Comparison of ENCODE assay signal across 8 mouse cellular contexts in the genomic region with DNA sequence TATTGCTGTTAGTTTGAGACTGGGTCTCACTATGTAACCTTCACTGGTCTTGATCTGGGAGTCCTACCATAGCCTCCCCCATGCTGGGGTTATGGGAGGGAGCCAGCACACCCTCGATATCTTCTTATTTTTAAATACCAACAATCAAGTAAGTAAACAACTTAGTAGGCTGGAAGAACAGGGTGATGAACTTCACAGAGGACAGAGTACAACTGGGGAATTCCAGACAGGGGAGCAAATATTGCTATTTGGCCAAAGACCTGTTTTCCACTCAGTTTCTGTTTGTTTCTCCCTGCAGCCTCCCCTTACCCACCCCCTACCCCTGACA. TPM values are rescaled to one million over a fixed set of nuclear protein-coding genes. Genes with fewer than 3 reads are reported as not detected.
A peak's percentile ranks its signal among the peaks of the same experiment; 100 is the strongest.
DNase-seq lines count a peak whose midpoint lies in the region; ATAC-seq and TF ChIP-seq lines count a peak whose summit lies in the region.

No protein-coding gene starts in this region.

- TF ChIP-seq CTCF in lung, adult 2 months (IDR thresholded peaks at IDR 0.05; ENCODE audit: insufficient read depth, low read length) = no peak

- no peaks in the 10 kb centered on the region for H3K36me3 ChIP-seq in lung, embryonic 16.5 days (ENCODE audit: control insufficient read depth, insufficient read depth, low read length)
- H3K36me3 ChIP-seq in limb, embryonic 14.5 days (ENCODE audit: control insufficient read depth, insufficient read depth, low read length) = no peaks in the 10 kb centered on the region; the same call in 1 of the 2 replicates
- no peaks in the 10 kb centered on the region for H3K36me3 ChIP-seq in stomach, embryonic 16.5 days (ENCODE audit: control insufficient read depth, insufficient read depth, low read length)

- TF ChIP-seq POLR2A in lung, adult 2 months (IDR thresholded peaks at IDR 0.05; ENCODE audit: borderline replicate concordance, extremely low read depth, low read depth, low read length) = no peak
- TF ChIP-seq POLR2A in limb, embryonic 14.5 days (IDR thresholded peaks at IDR 0.05; ENCODE audit: borderline replicate concordance, extremely low read depth, insufficient read depth, insufficient read length) = no peak

- peak; percentile 52 for DNase-seq in cerebellum, adult 11 months
- DNase-seq in cerebellum, adult 8-10 months = no peak
- DNase-seq in lung, adult 2 months = no peak
- no peak for DNase-seq in limb, embryonic 14.5 days (ENCODE audit: low spot score)

- H3K4me2 ChIP-seq in lung, embryonic 16.5 days (ENCODE audit: low read depth, low read length) = peak overlapping the region; percentile 91
- H3K4me2 ChIP-seq in limb, embryonic 14.5 days (replicated peaks; ENCODE audit: low read depth, low read length, severe bottlenecking) = peak overlapping the region; percentile 92
- H3K4me2 ChIP-seq in stomach, embryonic 16.5 days (ENCODE audit: low read depth, low read length) = peak overlapping the region; percentile 96

- no peaks in the 10 kb centered on the region for H3K27me3 ChIP-seq in lung, embryonic 16.5 days (ENCODE audit: control insufficient read depth, insufficient read depth, low read depth, low read length)
- H3K27me3 ChIP-seq in limb, embryonic 14.5 days (ENCODE audit: control insufficient read depth, insufficient read depth, low read length) = no peaks in the 10 kb centered on the region
- H3K27me3 ChIP-seq in stomach, embryonic 16.5 days (ENCODE audit: control insufficient read depth, insufficient read depth, low read length) = no peaks in the 10 kb centered on the region

- ATAC-seq in lung, embryonic 16.5 days (ENCODE audit: low read depth) = no peak
- ATAC-seq in limb, embryonic 14.5 days (ENCODE audit: low FRiP score, low read depth) = no peak
- no peak for ATAC-seq in stomach, embryonic 16.5 days (ENCODE audit: insufficient read depth, low FRiP score)
- ATAC-seq in CD4-positive, CD25-positive, alpha-beta regulatory T cell, adult 4 months = no peak
- no peak for ATAC-seq in inflammation-experienced regulatory T-cells, adult 6 months

- peak overlapping the region; percentile 66 for H3K4me3 ChIP-seq in lung, embryonic 16.5 days (ENCODE audit: low read length)
- no peak overlapping the region for H3K4me3 ChIP-seq in lung, adult 2 months (replicated peaks; ENCODE audit: extremely low read depth, low read depth, low read length)
- H3K4me3 ChIP-seq in limb, embryonic 14.5 days (replicated peaks; ENCODE audit: low read length) = peak overlapping the region; percentile 53
- peak overlapping the region; percentile 69 for H3K4me3 ChIP-seq in stomach, embryonic 16.5 days (replicated peaks; ENCODE audit: low read length)

- no peak overlapping the region for H3K27ac ChIP-seq in lung, embryonic 16.5 days (ENCODE audit: low read length)
- no peak overlapping the region for H3K27ac ChIP-seq in limb, embryonic 14.5 days (replicated peaks; ENCODE audit: low read depth, low read length)
- no peak overlapping the region for H3K27ac ChIP-seq in stomach, embryonic 16.5 days (ENCODE audit: low read length)

- peaks cover 14% of the 10 kb centered on the region for H3K4me1 ChIP-seq in lung, embryonic 16.5 days (replicated peaks; ENCODE audit: control insufficient read depth, insufficient read depth, low read length)
- H3K4me1 ChIP-seq in lung, adult 2 months (ENCODE audit: control insufficient read depth, insufficient read depth, low read length) = peaks cover 6% of the 10 kb centered on the region; the same call in 1 of the 2 replicates
- H3K4me1 ChIP-seq in limb, embryonic 14.5 days (ENCODE audit: control insufficient read depth, insufficient read depth, low read length) = peaks cover 11% of the 10 kb centered on the region
- peaks cover 14% of the 10 kb centered on the region for H3K4me1 ChIP-seq in stomach, embryonic 16.5 days (ENCODE audit: control insufficient read depth, insufficient read depth, low read length)

- H3K9me3 ChIP-seq in lung, embryonic 16.5 days (ENCODE audit: control insufficient read depth, low read length) = no peaks in the 10 kb centered on the region
- no peaks in the 10 kb centered on the region for H3K9me3 ChIP-seq in limb, embryonic 14.5 days (ENCODE audit: control insufficient read depth, low read length)
- H3K9me3 ChIP-seq in stomach, embryonic 16.5 days (replicated peaks; ENCODE audit: control insufficient read depth, low read length) = no peaks in the 10 kb centered on the region

- 50% methylated on average over 1 of the region's 1 CpGs for WGBS in lung, embryonic 16.5 days
- 7% methylated on average over 1 of the region's 1 CpGs for WGBS in lung, adult 2 months
- WGBS in limb, embryonic 14.5 days = 71% methylated on average over 1 of the region's 1 CpGs
- 52% methylated on average over 1 of the region's 1 CpGs for WGBS in stomach, embryonic 16.5 days

- peak overlapping the region; percentile 76; the same call in 1 of the 2 replicates for H3K9ac ChIP-seq in lung, embryonic 16.5 days (ENCODE audit: low read length)
- peak overlapping the region; percentile 65; the same call in 1 of the 2 replicates for H3K9ac ChIP-seq in limb, embryonic 14.5 days (ENCODE audit: low read depth, low read length, severe bottlenecking)
- peak overlapping the region; percentile 86 for H3K9ac ChIP-seq in stomach, embryonic 16.5 days (ENCODE audit: low read length)

RNA-seq across cellular contexts. Expression of gene 1600014C10Rik, which starts 1.4 kb away (rescaled TPM):
- 18.7 and 18.9 TPM in 2 replicates for polyA plus RNA-seq in lung, embryonic 16.5 days (2015; fragmentation: Nextera tagmentation; extraction: Ambion mirVana)
- 12.2 and 16.4 TPM in 2 replicates for polyA plus RNA-seq in lung, adult 2 months (2012; rRNA removed)
- polyA plus RNA-seq in limb, embryonic 14.5 days (2012; rRNA removed) = 11.4 and 12.4 TPM in 2 replicates
- polyA plus RNA-seq in limb, embryonic 14.5 days (2014; fragmentation: Nextera tagmentation; extraction: Ambion mirVana) = 15.8 and 17.6 TPM in 2 replicates
- 15.9 and 17.0 TPM in 2 replicates for polyA plus RNA-seq in stomach, embryonic 16.5 days (2015; fragmentation: Nextera tagmentation; extraction: Ambion mirVana)
- polyA plus RNA-seq in CD4-positive, CD25-positive, alpha-beta regulatory T cell, adult 4 months (2017; shearing (Covaris generic)) = 100 to 1,000 TPM; 152 to 193 TPM
- polyA plus RNA-seq in inflammation-experienced regulatory T-cells, adult 6 months (2017; shearing (Covaris generic)) = 100 to 1,000 TPM in 2 of 3 experiments, 10 to 100 TPM in 1; 87.7 to 147 (median 136) TPM

RNA-seq across cellular contexts. Expression of gene Plekhf1, which starts 43.4 kb away (rescaled TPM):
- 5.6 and 6.6 TPM in 2 replicates for polyA plus RNA-seq in lung, embryonic 16.5 days (2015; fragmentation: Nextera tagmentation; extraction: Ambion mirVana)
- 3.2 and 4.4 TPM in 2 replicates for polyA plus RNA-seq in lung, adult 2 months (2012; rRNA removed)
- 3.4 and 3.8 TPM in 2 replicates for polyA plus RNA-seq in limb, embryonic 14.5 days (2012; rRNA removed)
- polyA plus RNA-seq in limb, embryonic 14.5 days (2014; fragmentation: Nextera tagmentation; extraction: Ambion mirVana) = 3.8 and 4.2 TPM in 2 replicates
- 4.0 and 4.1 TPM in 2 replicates for polyA plus RNA-seq in stomach, embryonic 16.5 days (2015; fragmentation: Nextera tagmentation; extraction: Ambion mirVana)
- under 1 TPM; 0.37 to 0.39 TPM for polyA plus RNA-seq in CD4-positive, CD25-positive, alpha-beta regulatory T cell, adult 4 months (2017; shearing (Covaris generic))
- 1 to 10 TPM in 2 of 3 experiments, under 1 TPM in 1; 0.37 to 2.9 (median 1.0) TPM for polyA plus RNA-seq in inflammation-experienced regulatory T-cells, adult 6 months (2017; shearing (Covaris generic))
